Mouse (Mus musculus): ENCODE results near the gene Rph3al. TPM values are rescaled to one million over a fixed set of nuclear protein-coding genes. Genes with fewer than 3 reads are reported as not detected.

Gene Rph3al
- polyA plus RNA-seq (2015; fragmentation: Nextera tagmentation; extraction: Ambion mirVana), result 12.7 and 14.5 TPM in 2 replicates

DNA sequence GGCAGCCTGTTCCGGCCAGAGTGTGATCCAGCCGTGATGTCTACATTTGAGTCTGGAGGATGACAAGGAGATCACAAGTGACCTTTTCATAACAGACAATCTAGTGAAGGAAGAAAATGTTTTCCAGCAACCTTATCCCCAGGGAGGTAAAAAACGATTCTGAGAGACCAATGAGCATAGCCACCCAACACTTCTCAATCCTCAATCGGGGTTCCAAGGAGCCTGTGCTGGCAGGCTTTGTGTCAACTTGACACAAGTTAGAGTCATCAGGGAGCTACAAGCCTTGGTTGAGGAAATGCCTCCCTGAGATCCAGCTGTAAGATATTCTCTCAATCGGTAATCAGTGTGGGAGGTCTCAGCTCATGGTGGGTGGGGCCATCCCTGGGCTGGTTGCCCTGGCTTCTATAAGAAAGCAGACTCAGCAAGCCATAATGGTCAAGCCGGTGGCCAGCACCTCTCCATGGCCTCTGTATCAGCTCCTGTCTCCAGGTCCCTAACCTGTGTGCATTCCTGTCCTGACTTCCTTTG lies at the start of gene Rph3al:
TSS of gene Rph3al (minus strand) at position 51 of the 528 bp plus-strand sequence.
- Histone ChIP-seq H3K36me3 (no peaks in the 10 kb centered on the region), H3K27me3 (replicated peaks) (no peaks in the 10 kb centered on the region), H3K4me2 (peak within 1 kb of the TSS; percentile 45), H3K27ac (peak within 1 kb of the TSS; percentile 88), H3K4me3 (replicated peaks) (peak within 1 kb of the TSS; percentile 27), H3K9me3 (no peaks in the 10 kb centered on the region), H3K4me1 (peaks cover 29% of the 10 kb centered on the region), H3K9ac (no peak within 1 kb of the TSS; the same call in 1 of the 2 replicates)
- WGBS, result 38% methylated on average over 6 of the region's 6 CpGs
- no peak for ATAC-seq (ENCODE audit: insufficient read depth, low FRiP score, low read depth)

DNA sequence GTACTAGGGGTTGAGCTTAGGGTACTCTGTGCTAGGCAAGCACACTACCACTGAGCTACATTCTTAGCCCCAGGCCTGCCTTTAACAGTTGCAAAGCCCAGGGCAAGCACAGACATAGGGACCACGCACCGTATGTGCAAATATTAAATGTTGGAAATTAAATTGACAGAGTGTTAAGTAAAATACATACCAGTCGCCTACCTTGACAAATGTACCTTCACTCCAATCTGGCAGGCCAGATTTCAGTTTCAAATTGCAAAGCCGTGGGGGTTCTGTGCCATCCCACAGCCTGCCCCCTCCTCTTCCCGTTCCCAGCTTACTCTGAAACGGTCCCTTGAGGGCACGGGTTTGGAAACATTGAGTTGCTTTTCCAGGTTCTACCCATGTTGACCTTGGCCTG lies 47.7 kb upstream of the Rph3al start:
- Histone ChIP-seq H3K9ac (no peak overlapping the region), H3K36me3 (no peaks in the 10 kb centered on the region), H3K4me2 (no peak overlapping the region), H3K27ac (no peak overlapping the region), H3K9me3 (no peaks in the 10 kb centered on the region), H3K27me3 (replicated peaks) (no peaks in the 10 kb centered on the region), H3K4me3 (replicated peaks) (no peak overlapping the region), H3K4me1 (no peaks in the 10 kb centered on the region)
- WGBS, result 60% methylated on average over 7 of the region's 7 CpGs
- ATAC-seq (ENCODE audit: insufficient read depth, low FRiP score, low read depth), result no peak

DNA sequence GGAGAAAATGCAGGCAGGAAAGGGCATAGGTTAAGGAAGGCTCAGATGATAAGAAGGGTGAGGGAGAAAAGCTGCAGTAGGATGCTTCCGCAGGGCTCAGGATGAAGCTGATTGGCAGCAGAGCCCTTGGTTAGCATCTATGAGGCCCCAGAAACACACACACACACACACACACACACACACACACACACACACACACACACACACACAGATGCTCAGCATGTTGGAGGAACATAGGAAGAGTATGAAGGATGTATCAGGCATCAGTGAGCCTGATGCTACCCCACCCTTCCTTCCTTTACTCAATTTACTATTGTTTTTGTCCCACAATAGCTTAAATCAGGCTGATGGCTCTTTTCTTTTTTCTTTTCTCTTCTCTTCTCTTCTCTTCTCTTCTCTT lies 46.4 kb upstream of the Rph3al start:
- Histone ChIP-seq H3K4me2 (no peak overlapping the region), H3K9ac (no peak overlapping the region), H3K27me3 (replicated peaks) (no peaks in the 10 kb centered on the region), H3K36me3 (no peaks in the 10 kb centered on the region), H3K27ac (no peak overlapping the region), H3K9me3 (no peaks in the 10 kb centered on the region), H3K4me1 (no peaks in the 10 kb centered on the region), H3K4me3 (replicated peaks) (no peak overlapping the region)
- ATAC-seq (ENCODE audit: insufficient read depth, low FRiP score, low read depth), result no peak
- WGBS, result 63% methylated on average over 1 of the region's 1 CpGs

DNA sequence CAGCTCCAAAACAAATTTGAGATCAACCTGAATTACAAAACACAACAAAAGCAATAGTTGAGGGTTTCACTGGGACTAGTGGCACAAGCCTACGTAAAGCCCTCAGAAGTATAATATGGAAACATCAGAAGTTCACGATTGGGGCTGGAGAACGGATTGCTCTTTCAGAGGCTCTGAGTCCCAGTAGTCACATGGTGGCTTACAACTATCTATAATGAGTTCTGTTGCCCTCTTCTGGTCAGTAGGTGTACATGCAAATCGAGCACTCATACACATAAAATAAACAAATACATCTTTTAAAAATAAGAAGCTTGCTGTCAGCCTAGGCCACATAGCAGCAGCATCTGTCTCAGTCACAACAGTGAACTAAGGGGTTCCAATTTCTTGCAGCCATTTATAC lies 45.0 kb upstream of the Rph3al start:
- Histone ChIP-seq H3K4me3 (replicated peaks) (no peak overlapping the region), H3K4me1 (no peaks in the 10 kb centered on the region), H3K9ac (no peak overlapping the region), H3K4me2 (no peak overlapping the region), H3K27me3 (replicated peaks) (no peaks in the 10 kb centered on the region), H3K9me3 (no peaks in the 10 kb centered on the region), H3K27ac (no peak overlapping the region), H3K36me3 (no peaks in the 10 kb centered on the region)
- WGBS, result 74% methylated on average over 4 of the region's 4 CpGs
- ATAC-seq (ENCODE audit: insufficient read depth, low FRiP score, low read depth), result no peak

DNA sequence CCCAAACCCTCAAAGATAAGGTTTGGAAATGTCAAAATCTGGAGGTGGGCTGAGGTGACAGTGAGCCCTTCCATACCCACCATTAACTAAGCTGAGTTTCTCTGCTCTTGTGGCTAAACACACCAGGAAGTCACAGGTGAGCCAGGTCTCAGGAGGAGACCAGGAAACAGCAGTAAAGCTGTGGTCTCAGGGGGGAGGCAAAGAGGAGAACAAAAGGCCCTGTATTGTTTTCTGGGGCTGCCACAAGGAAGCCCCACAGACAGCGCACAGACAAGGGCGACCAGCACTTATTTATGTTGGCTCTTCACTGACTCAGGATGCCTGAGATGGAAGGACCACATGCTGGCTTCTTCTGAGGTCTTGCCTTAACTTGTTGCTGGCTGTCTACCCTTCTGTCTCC lies 42.2 kb upstream of the Rph3al start:
- Histone ChIP-seq H3K4me3 (replicated peaks) (no peak overlapping the region), H3K9ac (no peak overlapping the region), H3K4me1 (no peaks in the 10 kb centered on the region), H3K27me3 (replicated peaks) (no peaks in the 10 kb centered on the region), H3K36me3 (no peaks in the 10 kb centered on the region), H3K4me2 (no peak overlapping the region), H3K9me3 (no peaks in the 10 kb centered on the region), H3K27ac (no peak overlapping the region)
- WGBS, result 41% methylated on average over 2 of the region's 2 CpGs
- ATAC-seq (ENCODE audit: insufficient read depth, low FRiP score, low read depth), result no peak

DNA sequence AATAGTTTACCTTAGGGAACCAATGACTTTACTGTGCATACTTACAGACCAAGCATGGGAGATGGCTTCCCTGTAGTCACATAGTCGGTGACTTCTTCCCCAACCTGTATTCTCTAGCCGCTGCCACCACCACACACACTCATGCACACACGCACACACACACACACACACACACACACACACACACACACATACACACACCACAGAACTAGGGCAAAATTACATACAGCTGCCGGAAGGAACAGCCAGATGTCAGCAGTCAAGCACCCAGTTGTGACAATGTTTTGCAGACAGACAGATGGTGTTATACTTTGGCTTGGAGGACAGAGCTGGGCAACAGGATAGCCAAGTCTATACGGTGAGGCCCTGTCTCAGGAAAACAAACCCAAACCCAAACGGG lies 39.8 kb upstream of the Rph3al start:
- no peak overlapping the region for H3K27ac ChIP-seq
- H3K4me3 ChIP-seq (replicated peaks), result no peak overlapping the region
- no peaks in the 10 kb centered on the region for H3K4me1 ChIP-seq
- no peaks in the 10 kb centered on the region for H3K9me3 ChIP-seq
- H3K4me2 ChIP-seq, result no peak overlapping the region
- no peaks in the 10 kb centered on the region for H3K36me3 ChIP-seq
- 67% methylated on average over 6 of the region's 6 CpGs for WGBS
- no peak overlapping the region for H3K9ac ChIP-seq
- no peak for ATAC-seq (ENCODE audit: insufficient read depth, low FRiP score, low read depth)
- H3K27me3 ChIP-seq (replicated peaks), result no peaks in the 10 kb centered on the region

DNA sequence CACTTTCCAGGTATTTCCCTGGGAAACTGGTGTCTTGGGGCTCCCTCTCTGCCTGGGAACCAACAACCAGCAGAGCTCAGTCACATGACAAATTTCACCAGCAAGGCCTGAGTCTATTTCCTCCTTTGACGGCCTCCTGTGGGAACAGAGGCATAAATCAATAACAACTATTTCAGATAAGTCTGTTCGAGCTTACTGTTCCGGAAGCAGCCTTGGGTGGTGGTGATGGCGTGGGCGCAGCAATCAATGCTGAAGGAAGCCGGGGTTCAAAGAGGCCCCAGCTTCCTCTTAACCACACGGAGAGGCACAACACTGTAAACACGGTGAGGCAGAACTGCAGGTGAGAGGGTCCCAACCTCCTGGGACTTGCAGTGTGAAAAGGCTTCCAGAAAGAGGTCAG lies 38.5 kb upstream of the Rph3al start:
- no peaks in the 10 kb centered on the region for H3K9me3 ChIP-seq
- no peaks in the 10 kb centered on the region for H3K27me3 ChIP-seq (replicated peaks)
- WGBS, result 36% methylated on average over 8 of the region's 8 CpGs
- H3K4me2 ChIP-seq, result no peak overlapping the region
- peak; percentile 72; the same call in 1 of the 2 replicates for ATAC-seq (ENCODE audit: insufficient read depth, low FRiP score, low read depth)
- no peak overlapping the region for H3K4me3 ChIP-seq (replicated peaks)
- no peaks in the 10 kb centered on the region for H3K36me3 ChIP-seq
- H3K27ac ChIP-seq, result no peak overlapping the region
- no peak overlapping the region for H3K9ac ChIP-seq
- no peaks in the 10 kb centered on the region for H3K4me1 ChIP-seq

DNA sequence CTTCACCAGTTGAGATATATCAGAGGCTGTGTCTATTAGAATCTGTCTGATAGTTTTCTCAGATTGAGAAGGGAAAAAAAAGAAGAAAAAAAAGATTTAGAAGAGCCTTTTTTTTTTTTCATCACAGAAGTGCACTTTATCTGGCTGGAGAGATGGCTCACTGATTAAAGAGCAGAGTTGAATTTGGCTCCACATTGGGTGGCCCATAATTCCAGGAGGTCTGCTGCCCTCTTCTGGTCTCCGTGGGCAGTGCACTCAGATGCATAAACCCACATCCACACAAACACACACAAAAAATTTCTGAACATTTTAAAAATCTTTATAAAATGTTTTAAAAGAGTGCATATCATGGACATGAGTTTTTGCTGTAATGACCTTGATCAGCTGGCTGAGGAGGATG lies 35.8 kb upstream of the Rph3al start:
- no peak overlapping the region for H3K9ac ChIP-seq
- H3K4me3 ChIP-seq (replicated peaks), result no peak overlapping the region
- no peaks in the 10 kb centered on the region for H3K9me3 ChIP-seq
- H3K4me2 ChIP-seq, result no peak overlapping the region
- no peak for ATAC-seq (ENCODE audit: insufficient read depth, low FRiP score, low read depth)
- WGBS, result 81% methylated on average over 1 of the region's 1 CpGs
- no peaks in the 10 kb centered on the region for H3K4me1 ChIP-seq
- H3K27ac ChIP-seq, result no peak overlapping the region
- no peaks in the 10 kb centered on the region for H3K27me3 ChIP-seq (replicated peaks)
- no peaks in the 10 kb centered on the region for H3K36me3 ChIP-seq

DNA sequence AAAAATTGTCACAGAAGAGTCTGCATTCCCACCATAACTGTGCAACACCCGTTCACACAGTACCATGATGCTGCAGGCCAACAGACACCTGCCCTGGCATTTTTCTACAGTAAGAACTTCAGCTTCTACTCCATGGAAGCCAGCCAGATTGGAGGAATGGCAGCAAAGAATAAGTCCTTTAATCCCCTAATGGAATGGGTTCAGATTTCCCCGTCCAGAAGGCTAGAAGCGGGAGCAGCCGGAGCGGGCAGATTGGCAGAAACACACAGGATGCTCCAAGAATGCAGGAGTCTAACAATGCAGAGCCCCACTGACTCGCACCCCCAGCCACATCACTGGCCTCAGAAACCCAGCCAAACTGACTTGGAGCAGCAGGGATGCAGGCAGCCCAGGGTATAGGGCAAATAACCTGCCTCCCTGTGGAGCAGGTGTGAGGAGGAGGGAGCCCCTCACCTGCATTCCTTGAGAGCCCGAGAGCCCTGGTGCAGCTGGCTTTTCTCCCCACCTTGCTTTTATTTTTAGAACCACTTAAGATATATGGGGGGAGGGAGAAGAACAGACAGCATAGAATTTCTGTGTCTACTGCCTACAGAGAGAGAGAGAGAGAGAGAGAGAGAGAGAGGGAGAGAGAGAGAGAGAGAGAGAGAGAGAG lies 34.8 kb upstream of the Rph3al start:
- no peak overlapping the region for H3K9ac ChIP-seq
- no peak for ATAC-seq (ENCODE audit: insufficient read depth, low FRiP score, low read depth)
- H3K9me3 ChIP-seq, result no peaks in the 10 kb centered on the region
- no peak overlapping the region for H3K4me2 ChIP-seq
- no peak overlapping the region for H3K27ac ChIP-seq
- no peak overlapping the region for H3K4me3 ChIP-seq (replicated peaks)
- H3K36me3 ChIP-seq, result no peaks in the 10 kb centered on the region
- H3K27me3 ChIP-seq (replicated peaks), result peaks cover 4% of the 10 kb centered on the region; the same call in 1 of the 2 replicates
- 16% methylated on average over 7 of the region's 7 CpGs for WGBS
- no peaks in the 10 kb centered on the region for H3K4me1 ChIP-seq

DNA sequence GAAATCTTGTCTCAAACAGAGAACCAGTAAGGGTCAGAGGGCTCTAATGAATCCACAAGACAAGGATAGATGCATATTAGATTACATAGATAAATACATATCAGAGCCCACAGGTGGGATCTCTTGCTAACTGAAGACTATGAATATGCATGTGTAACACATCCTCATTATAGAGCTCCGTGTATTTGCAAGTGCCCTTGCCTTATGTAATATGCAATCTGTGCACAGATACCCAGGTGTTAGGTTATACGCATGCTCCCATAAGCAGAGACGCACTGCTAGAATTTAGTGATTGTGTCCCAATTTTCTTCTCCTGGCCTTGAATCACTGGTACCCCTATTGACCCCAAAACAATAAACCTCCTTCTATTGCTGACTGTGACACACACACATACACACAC lies 34.0 kb upstream of the Rph3al start:
- Histone ChIP-seq H3K9ac (no peak overlapping the region), H3K4me2 (no peak overlapping the region), H3K4me3 (replicated peaks) (no peak overlapping the region), H3K36me3 (no peaks in the 10 kb centered on the region), H3K4me1 (0 out of 2 replicates have a peak, but pooled peaks cover 2% of the 10 kb centered on the region), H3K27me3 (replicated peaks) (peaks cover 7% of the 10 kb centered on the region; the same call in 1 of the 2 replicates), H3K27ac (no peak overlapping the region), H3K9me3 (no peaks in the 10 kb centered on the region)
- 83% methylated on average over 3 of the region's 3 CpGs for WGBS
- ATAC-seq (ENCODE audit: insufficient read depth, low FRiP score, low read depth), result no peak

DNA sequence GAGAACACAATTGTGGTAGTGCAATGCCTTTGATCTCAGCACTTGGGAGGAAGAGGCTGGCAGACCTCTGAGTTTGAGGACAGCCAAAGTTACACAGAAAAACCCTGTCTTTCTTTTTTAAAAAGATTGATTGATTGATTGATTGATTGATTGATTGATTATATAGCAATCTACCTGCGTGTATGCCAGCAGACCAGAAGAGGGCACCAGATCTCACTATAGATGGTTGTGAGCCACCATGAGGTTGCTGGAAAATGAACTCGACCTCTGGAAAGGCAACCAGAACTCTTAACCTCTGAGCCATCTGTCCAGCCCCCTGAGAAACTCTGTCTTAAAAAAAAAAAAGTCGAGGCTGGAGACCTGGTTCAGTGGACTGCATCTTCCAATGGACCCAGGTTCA lies 32.4 kb upstream of the Rph3al start:
- 23% methylated on average over 3 of the region's 3 CpGs for WGBS
- Histone ChIP-seq H3K4me3 (replicated peaks) (no peak overlapping the region), H3K4me1 (peaks cover 12% of the 10 kb centered on the region), H3K36me3 (no peaks in the 10 kb centered on the region), H3K27ac (no peak overlapping the region), H3K9ac (no peak overlapping the region), H3K27me3 (replicated peaks) (peaks cover 13% of the 10 kb centered on the region; the same call in 1 of the 2 replicates), H3K4me2 (no peak overlapping the region), H3K9me3 (no peaks in the 10 kb centered on the region)
- ATAC-seq (ENCODE audit: insufficient read depth, low FRiP score, low read depth), result no peak

DNA sequence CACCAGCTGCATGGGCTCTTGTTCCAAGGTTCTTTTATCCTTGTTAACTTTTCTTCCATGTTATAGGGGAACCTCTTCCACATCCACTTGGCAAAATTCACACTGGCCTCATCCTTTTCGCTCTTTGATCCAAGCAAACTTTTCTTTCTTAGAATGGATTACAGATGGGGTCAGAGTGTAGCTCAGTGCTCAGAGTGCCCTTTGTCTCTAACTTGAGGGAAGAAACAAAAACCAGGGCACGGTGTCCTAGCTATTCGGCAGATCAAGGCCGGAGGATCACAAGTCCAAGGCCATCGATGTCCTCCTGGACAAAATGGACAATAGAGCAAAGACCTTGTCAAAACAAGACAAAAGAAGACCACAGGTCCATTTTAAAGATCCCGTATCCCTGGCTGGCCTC lies 30.5 kb upstream of the Rph3al start:
- no peak for ATAC-seq (ENCODE audit: insufficient read depth, low FRiP score, low read depth)
- no peaks in the 10 kb centered on the region for H3K36me3 ChIP-seq
- H3K4me2 ChIP-seq, result no peak overlapping the region
- no peaks in the 10 kb centered on the region for H3K9me3 ChIP-seq
- no peak overlapping the region for H3K27ac ChIP-seq
- WGBS, result 91% methylated on average over 6 of the region's 6 CpGs
- H3K27me3 ChIP-seq (replicated peaks), result peaks cover 17% of the 10 kb centered on the region; the same call in 1 of the 2 replicates
- H3K9ac ChIP-seq, result no peak overlapping the region
- H3K4me1 ChIP-seq, result peaks cover 22% of the 10 kb centered on the region
- no peak overlapping the region for H3K4me3 ChIP-seq (replicated peaks)
